Mouse (Mus musculus) heart, embryonic 15.5 days (tissue): ENCODE results near the gene 4932438H23Rik. TPM values are rescaled to one million over a fixed set of nuclear protein-coding genes. Genes with fewer than 3 reads are reported as not detected.

Experiments used
- ATAC-seq: fragments of 200-750 bp; cut with Nextera tagmentation; replicated peaks from 2 replicates; pipeline ENCODE4 v1.8.0; 2017; ENCODE audit warnings: low read depth, moderate TSS enrichment; ENCODE audit not compliant: insufficient number of reproducible peaks, insufficient read depth, low FRiP score
- H3K27ac ChIP-seq: fragments of 300-500 bp; sonication (generic); 2 replicates; pipeline ENCODE4 v1.5.1; 2015; ENCODE audit warnings: mild to moderate bottlenecking, inconsistent platforms
- H3K27me3 ChIP-seq: fragments of 300-500 bp; sonication (generic); 2 replicates; pipeline ENCODE4 v1.6.1; 2015; ENCODE audit warnings: inconsistent platforms
- H3K36me3 ChIP-seq: fragments of 300-500 bp; sonication (generic); 2 replicates; pipeline ENCODE4 v1.6.1; 2015; ENCODE audit warnings: mild to moderate bottlenecking, inconsistent platforms
- H3K4me1 ChIP-seq: fragments of 300-500 bp; sonication (generic); replicated peaks from 2 replicates; pipeline ENCODE4 v1.6.1; 2015; ENCODE audit warnings: inconsistent platforms
- H3K4me2 ChIP-seq: fragments of 300-500 bp; sonication (generic); 2 replicates; pipeline ENCODE4 v1.6.1; 2015; ENCODE audit warnings: inconsistent platforms, mild to moderate bottlenecking, moderate library complexity
- H3K4me3 ChIP-seq: fragments of 300-500 bp; sonication (generic); 2 replicates; pipeline ENCODE4 v1.5.1; 2015; ENCODE audit warnings: mild to moderate bottlenecking, inconsistent platforms
- H3K9ac ChIP-seq: fragments of 300-500 bp; sonication (generic); 2 replicates; pipeline ENCODE4 v1.6.1; 2015; ENCODE audit warnings: mild to moderate bottlenecking, inconsistent platforms
- H3K9me3 ChIP-seq: fragments of 300-500 bp; sonication (generic); replicated peaks from 2 replicates; pipeline ENCODE4 v1.6.1; 2016; ENCODE audit warnings: inconsistent platforms
- WGBS: fragments of 180-500 bp; shearing (Covaris S2); methylation state at CpG from one replicate; pipeline ENCODE4 v1.1.7; 2015; ENCODE audit warnings: mixed read lengths; 5-methylcytosine and 5-hydroxymethylcytosine counted together
- polyA plus RNA-seq: library from polyadenylated mRNA; unstranded; fragments of >200 nt; fragmentation: Nextera tagmentation; extraction: Ambion mirVana; gene quantifications from 2 replicates; pipeline ENCODE4 v1.2.1, GENCODE M21; 2015

Gene 4932438H23Rik
- polyA plus RNA-seq, 1 experiment from 2014 or later: 0.09 TPM

GRCm38 (mm10) chr16:91099444-91100065 lies 4.6 kb upstream of the 4932438H23Rik start:
- Histone ChIP-seq H3K27me3 (peaks cover 22% of the 10 kb centered on the region), H3K4me3 (no peak overlapping the region), H3K4me1 (no peaks in the 10 kb centered on the region), H3K4me2 (no peak overlapping the region), H3K9me3 (no peaks in the 10 kb centered on the region), H3K36me3 (no peaks in the 10 kb centered on the region), H3K9ac (no peak overlapping the region), H3K27ac (no peak overlapping the region)
- WGBS: 75% methylated on average over 16 of the region's 16 CpGs
- ATAC-seq: no peak

GRCm38 (mm10) chr16:91097858-91098257 lies 2.9 kb upstream of the 4932438H23Rik start:
- Histone ChIP-seq H3K36me3 (no peaks in the 10 kb centered on the region), H3K9ac (no peak overlapping the region), H3K4me3 (no peak overlapping the region), H3K27me3 (peaks cover 11% of the 10 kb centered on the region; the same call in 1 of the 2 replicates), H3K4me2 (no peak overlapping the region), H3K4me1 (no peaks in the 10 kb centered on the region), H3K27ac (no peak overlapping the region), H3K9me3 (no peaks in the 10 kb centered on the region)
- no peak for ATAC-seq
- WGBS: 84% methylated on average over 11 of the region's 11 CpGs

- H3K36me3 ChIP-seq: no peaks in the 10 kb centered on the region
- ATAC-seq: no peak
- H3K9ac ChIP-seq: no peak overlapping the region
- no peak overlapping the region for H3K27ac ChIP-seq
- no peaks in the 10 kb centered on the region for H3K4me1 ChIP-seq
- H3K9me3 ChIP-seq: no peaks in the 10 kb centered on the region
- H3K4me2 ChIP-seq: no peak overlapping the region
- WGBS: 92% methylated on average over 4 of the region's 4 CpGs
- H3K27me3 ChIP-seq: 0 out of 2 replicates have a peak, but pooled peaks cover 5% of the 10 kb centered on the region
- H3K4me3 ChIP-seq: no peak overlapping the region
Measured at GRCm38 (mm10) chr16:91096984-91097506, 2.1 kb upstream of the 4932438H23Rik start.

GRCm38 (mm10) chr16:91096016-91096415 lies 1.1 kb upstream of the 4932438H23Rik start:
- no peak overlapping the region for H3K4me2 ChIP-seq
- WGBS: 77% methylated on average over 2 of the region's 2 CpGs
- no peak overlapping the region for H3K4me3 ChIP-seq
- no peak overlapping the region for H3K9ac ChIP-seq
- H3K9me3 ChIP-seq: no peaks in the 10 kb centered on the region
- no peaks in the 10 kb centered on the region for H3K4me1 ChIP-seq
- no peak for ATAC-seq
- H3K27ac ChIP-seq: no peak overlapping the region
- H3K27me3 ChIP-seq: 0 out of 2 replicates have a peak, but pooled peaks cover under 1% of the 10 kb centered on the region
- no peaks in the 10 kb centered on the region for H3K36me3 ChIP-seq

GRCm38 (mm10) chr16:91086642-91087306 lies 8.1 kb downstream of the 4932438H23Rik start:
- Histone ChIP-seq H3K4me3 (no peak overlapping the region), H3K4me1 (no peaks in the 10 kb centered on the region), H3K4me2 (no peak overlapping the region), H3K27ac (no peak overlapping the region), H3K9me3 (no peaks in the 10 kb centered on the region), H3K36me3 (no peaks in the 10 kb centered on the region), H3K27me3 (0 out of 2 replicates have a peak, but pooled peaks cover 5% of the 10 kb centered on the region), H3K9ac (no peak overlapping the region)
- ATAC-seq: no peak
- 48% methylated on average over 4 of the region's 4 CpGs for WGBS

- H3K4me1 ChIP-seq: no peaks in the 10 kb centered on the region
- H3K36me3 ChIP-seq: no peaks in the 10 kb centered on the region
- no peak overlapping the region for H3K9ac ChIP-seq
- ATAC-seq: no peak
- no peak overlapping the region for H3K4me3 ChIP-seq
- no peak overlapping the region for H3K27ac ChIP-seq
- no peaks in the 10 kb centered on the region for H3K9me3 ChIP-seq
- 0 out of 2 replicates have a peak, but pooled peaks cover 5% of the 10 kb centered on the region for H3K27me3 ChIP-seq
- H3K4me2 ChIP-seq: no peak overlapping the region
- 54% methylated on average over 17 of the region's 17 CpGs for WGBS
Measured at GRCm38 (mm10) chr16:91085239-91085825, 9.6 kb downstream of the 4932438H23Rik start.

GRCm38 (mm10) chr16:91084307-91085238 lies 10.3 kb downstream of the 4932438H23Rik start:
- H3K4me2 ChIP-seq: no peak overlapping the region
- ATAC-seq: no peak

GRCm38 (mm10) chr16:91083002-91083646 lies 11.8 kb downstream of the 4932438H23Rik start:
- H3K4me3 ChIP-seq: no peak overlapping the region
- no peaks in the 10 kb centered on the region for H3K36me3 ChIP-seq
- H3K9ac ChIP-seq: no peak overlapping the region
- no peak overlapping the region for H3K27ac ChIP-seq
- H3K9me3 ChIP-seq: 0 out of 2 replicates have a peak, but pooled peaks cover 10% of the 10 kb centered on the region
- H3K4me1 ChIP-seq: no peaks in the 10 kb centered on the region
- WGBS: 69% methylated on average over 4 of the region's 4 CpGs
- 0 out of 2 replicates have a peak, but pooled peaks cover 5% of the 10 kb centered on the region for H3K27me3 ChIP-seq
- ATAC-seq: no peak
- H3K4me2 ChIP-seq: no peak overlapping the region

More at GRCm38 (mm10) chr16:91084307-91085238, 10.3 kb downstream of the 4932438H23Rik start:
- no peaks in the 10 kb centered on the region for H3K36me3 ChIP-seq
- 75% methylated on average over 21 of the region's 21 CpGs for WGBS
- no peak overlapping the region for H3K4me3 ChIP-seq
- H3K27ac ChIP-seq: no peak overlapping the region
- no peaks in the 10 kb centered on the region for H3K9me3 ChIP-seq
- H3K9ac ChIP-seq: no peak overlapping the region
- H3K4me1 ChIP-seq: no peaks in the 10 kb centered on the region
- H3K27me3 ChIP-seq: 0 out of 2 replicates have a peak, but pooled peaks cover 5% of the 10 kb centered on the region

GRCm38 (mm10) chr16:91081508-91081907 lies 13.4 kb downstream of the 4932438H23Rik start:
- no peak overlapping the region for H3K4me3 ChIP-seq
- ATAC-seq: no peak

GRCm38 (mm10) chr16:91076180-91076579 lies 18.7 kb downstream of the 4932438H23Rik start:
- Histone ChIP-seq H3K9me3 (0 out of 2 replicates have a peak, but pooled peaks cover 10% of the 10 kb centered on the region), H3K36me3 (no peaks in the 10 kb centered on the region), H3K4me2 (no peak overlapping the region), H3K9ac (no peak overlapping the region), H3K4me1 (no peaks in the 10 kb centered on the region), H3K27me3 (no peaks in the 10 kb centered on the region), H3K4me3 (no peak overlapping the region), H3K27ac (no peak overlapping the region)
- ATAC-seq: no peak
- WGBS: 68% methylated on average over 5 of the region's 5 CpGs

More at GRCm38 (mm10) chr16:91081508-91081907, 13.4 kb downstream of the 4932438H23Rik start:
- H3K27ac ChIP-seq: no peak overlapping the region
- H3K27me3 ChIP-seq: 0 out of 2 replicates have a peak, but pooled peaks cover 5% of the 10 kb centered on the region
- H3K9ac ChIP-seq: no peak overlapping the region
- no peaks in the 10 kb centered on the region for H3K4me1 ChIP-seq
- no peak overlapping the region for H3K4me2 ChIP-seq
- no peaks in the 10 kb centered on the region for H3K36me3 ChIP-seq
- WGBS: 18% methylated on average over 12 of the region's 12 CpGs
- H3K9me3 ChIP-seq: 0 out of 2 replicates have a peak, but pooled peaks cover 10% of the 10 kb centered on the region
